Mouse (Mus musculus) cerebellum, adult 2 months (tissue): ENCODE results near the gene Inf2.

Source experiments
- CTCF ChIP-seq: fragments of 200-500 bp; IDR thresholded peaks from 2 replicates; pipeline ENCODE4 v1.5.1; 2011; ENCODE audit warnings: low read depth, mild to moderate bottlenecking, control low read depth, low read length, moderate library complexity, borderline replicate concordance; ENCODE audit not compliant: insufficient read depth
- POLR2A ChIP-seq: fragments of 200-500 bp; IDR thresholded peaks from 2 replicates; pipeline ENCODE4 v1.6.1; 2011; ENCODE audit warnings: low read length, control low read depth, borderline replicate concordance; ENCODE audit not compliant: insufficient read depth

GRCm38 (mm10) chr12:112575274-112575986, 13.2 kb upstream of the Inf2 start:
- no peak for TF ChIP-seq CTCF
- TF ChIP-seq POLR2A = no peak
